Mouse (Mus musculus) spleen, adult 18-20 months (tissue): Measurements from ENCODE around the gene Sema3d.

Experiments used
- DNase-seq, 2 experiments: peaks; one replicate each; pipeline ENCODE4 v3.0.0; 2022; ENCODE audit warnings: mixed read lengths in 2 of 2

Gene Sema3d

GRCm38 (mm10) chr5:12383133-12383959 is at the start of gene Sema3d:
Sema3d (plus strand) TSS chr5:12383385.
- peak in 1 of 2 experiments; percentile 16 for DNase-seq

DNA sequence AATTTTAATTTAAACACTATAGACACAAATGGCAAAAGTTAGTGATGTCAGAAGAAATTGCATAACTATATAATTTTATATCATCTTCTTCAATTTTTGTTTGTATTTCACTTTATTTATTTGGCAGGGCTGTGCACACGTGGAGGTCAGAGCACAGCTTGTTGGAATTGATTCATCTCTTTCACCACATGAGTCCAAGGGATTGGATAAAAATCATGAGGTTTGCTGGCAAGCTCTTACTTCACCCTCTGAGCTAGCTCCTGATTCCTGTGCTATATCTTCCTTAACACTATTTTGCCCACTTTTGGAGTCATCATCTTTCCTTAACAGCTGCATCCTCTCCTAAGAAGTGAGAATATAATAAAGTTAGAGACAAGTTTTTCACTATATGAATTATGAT is 5.9 kb upstream of the Sema3d start:
- no peak for DNase-seq

GRCm38 (mm10) chr5:12378900-12379299 is 4.3 kb upstream of the Sema3d start:
- DNase-seq: no peak

DNA sequence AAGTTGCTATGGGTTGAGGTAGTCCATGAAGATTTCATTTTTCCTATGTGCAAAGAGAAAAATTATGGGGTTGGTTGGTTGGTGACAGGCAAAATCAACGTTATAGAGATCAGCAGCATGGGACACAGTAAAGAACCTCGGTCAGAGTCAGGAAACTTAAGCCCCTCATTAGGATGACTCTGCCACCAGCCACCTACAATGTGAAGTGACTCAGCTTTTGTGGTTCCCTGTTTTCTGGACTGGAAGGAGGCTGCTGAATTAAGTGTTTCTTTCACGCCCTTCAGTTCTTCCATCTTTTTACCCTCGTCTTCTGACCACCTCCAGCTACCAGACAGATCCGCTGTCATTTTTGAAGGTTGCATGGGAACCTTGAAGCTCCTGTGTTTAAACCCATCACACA is 1.2 kb upstream of the Sema3d start:
- no peak for DNase-seq

DNA sequence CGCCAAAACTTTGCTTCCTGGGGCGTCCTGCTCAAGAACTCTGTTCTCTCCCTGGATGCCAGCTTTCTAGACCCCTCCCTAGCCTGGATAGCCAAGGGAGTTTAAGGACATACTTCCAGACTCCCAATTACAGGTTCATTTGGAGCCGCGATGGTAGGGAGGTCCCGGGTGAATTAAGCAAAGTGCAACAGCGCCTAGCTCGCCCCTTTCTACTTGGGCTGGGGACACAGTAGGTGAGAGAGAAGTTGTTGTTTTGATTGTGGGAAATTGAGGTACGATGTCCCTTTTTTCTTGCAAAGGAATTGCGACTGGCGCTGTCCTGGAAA is 738 bp downstream of the Sema3d start:
- no peak for DNase-seq

DNA sequence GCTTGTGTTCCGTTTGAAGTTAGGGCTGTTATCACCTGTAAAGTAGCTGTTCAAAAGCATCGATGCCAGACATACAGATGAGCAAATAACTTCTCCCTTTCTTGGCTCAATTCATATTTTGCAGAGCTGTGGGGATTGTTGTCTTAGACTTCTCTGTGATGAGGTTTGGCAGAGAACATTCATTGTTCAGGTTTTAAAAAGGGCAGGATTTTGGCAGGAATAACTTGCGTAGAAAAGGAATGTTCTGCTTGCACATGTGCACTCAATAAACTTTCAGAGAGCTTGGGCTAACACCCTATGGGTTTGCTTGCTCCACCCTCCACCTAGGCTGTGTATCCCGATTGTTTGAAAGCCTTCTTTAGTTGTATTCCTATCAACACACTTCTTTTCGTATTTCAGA is 9.5 kb downstream of the Sema3d start:
- DNase-seq: no peak

DNA sequence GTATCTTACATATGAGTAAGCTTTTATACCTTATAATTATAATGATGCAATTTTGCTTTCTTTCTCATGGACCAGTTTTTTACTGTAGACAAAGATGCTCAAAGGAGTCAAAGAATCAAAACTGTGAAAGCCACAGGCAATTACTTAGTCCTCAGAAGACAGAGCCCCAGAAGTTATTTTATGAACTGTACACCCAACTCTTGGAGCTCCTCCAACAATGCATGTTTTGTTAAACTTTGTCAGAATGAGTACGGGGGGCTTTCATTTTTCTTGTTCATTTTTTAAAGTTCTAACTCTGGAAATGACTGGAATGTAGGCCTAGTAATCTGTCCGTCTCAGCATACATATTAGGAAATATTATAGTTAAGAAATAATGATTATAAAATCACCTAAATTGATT is 16.1 kb downstream of the Sema3d start:
- no peak for DNase-seq

GRCm38 (mm10) chr5:12404229-12404628 is 21.0 kb downstream of the Sema3d start:
- no peak for DNase-seq

- no peak for DNase-seq
Measured at GRCm38 (mm10) chr5:12412595-12412994, 29.4 kb downstream of the Sema3d start.

DNA sequence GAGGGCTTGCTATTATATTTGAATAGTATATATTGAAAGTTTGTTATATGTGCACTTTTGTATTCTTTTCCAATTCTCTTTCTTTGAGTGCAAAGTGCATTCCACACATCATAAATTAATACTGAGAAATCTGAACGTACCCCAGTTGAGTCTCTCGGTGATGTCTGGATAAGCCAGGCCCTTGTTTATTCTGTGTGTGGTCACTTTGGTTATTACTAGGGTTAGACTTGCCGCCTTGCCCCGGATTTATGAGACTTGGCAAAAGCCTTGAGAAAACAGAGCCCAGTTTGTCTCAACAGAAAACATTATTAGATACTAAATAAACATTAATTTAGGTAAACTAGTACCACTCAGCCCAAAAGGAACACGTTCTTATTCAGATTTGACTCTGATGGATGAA is 40.1 kb downstream of the Sema3d start:
- DNase-seq: no peak

DNA sequence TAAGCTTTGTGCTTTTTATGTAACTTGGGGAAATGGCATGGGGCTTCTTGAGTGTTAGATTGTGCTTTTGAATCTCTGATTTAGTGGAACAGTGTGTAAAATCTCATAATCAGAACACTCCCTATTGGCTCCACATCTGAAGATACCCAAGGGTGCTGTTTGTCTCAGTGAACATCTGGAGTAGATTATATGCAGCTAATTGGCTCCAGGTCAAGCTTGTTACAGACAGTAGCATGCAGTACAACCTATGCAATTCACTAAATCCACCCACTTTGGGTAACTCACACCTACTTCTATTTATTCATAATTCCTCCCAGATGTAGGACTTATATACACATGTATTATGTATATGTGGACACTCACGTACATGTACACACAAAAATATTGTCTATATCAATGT is 58.6 kb downstream of the Sema3d start:
- DNase-seq: no peak

DNA sequence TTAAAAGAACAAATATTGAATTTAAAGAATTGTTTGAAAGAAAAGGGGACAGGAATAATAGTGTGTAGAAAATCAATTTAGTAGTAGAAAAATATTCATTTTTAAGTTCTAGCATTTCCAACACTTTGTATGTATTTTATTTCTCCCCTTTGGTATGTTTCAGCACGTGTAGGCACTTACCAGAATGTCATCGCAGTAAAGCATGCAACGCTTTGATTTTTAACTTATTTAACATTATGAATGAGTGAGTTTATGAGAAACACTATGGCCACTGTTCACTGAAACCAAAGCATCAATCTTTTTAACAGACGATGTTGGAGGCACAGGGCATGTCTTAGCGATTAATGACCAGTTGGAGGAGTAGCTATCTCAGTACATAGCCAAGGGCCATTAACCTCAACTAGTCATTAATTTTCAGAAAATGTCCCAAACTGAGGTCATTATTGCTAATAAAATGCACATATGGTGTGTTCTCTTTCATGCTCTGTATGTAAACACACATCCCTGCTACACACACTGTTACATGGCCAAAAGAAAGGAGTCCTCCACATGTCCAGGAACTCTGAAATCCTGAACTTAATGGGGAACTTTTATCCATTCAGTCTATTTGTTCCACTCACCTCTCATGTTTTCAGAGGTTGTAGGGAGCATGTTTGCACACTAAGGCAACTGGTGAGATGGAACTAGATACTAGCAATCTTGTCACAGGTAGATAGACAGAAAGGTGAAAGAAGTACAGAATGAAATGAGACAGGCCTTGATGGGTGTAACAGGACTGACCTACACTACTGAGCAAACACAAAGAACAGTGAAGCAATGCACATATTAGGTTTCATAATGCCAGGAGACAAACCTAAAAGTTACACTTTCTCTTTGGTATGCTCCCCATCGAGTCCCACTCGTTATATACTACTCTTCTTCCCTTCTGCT is 59.3 kb downstream of the Sema3d start:
- DNase-seq: no peak

GRCm38 (mm10) chr5:12451089-12451488 is 67.9 kb downstream of the Sema3d start:
- DNase-seq: no peak

- DNase-seq: no peak
Measured at GRCm38 (mm10) chr5:12454946-12455345, 71.8 kb downstream of the Sema3d start.

DNA sequence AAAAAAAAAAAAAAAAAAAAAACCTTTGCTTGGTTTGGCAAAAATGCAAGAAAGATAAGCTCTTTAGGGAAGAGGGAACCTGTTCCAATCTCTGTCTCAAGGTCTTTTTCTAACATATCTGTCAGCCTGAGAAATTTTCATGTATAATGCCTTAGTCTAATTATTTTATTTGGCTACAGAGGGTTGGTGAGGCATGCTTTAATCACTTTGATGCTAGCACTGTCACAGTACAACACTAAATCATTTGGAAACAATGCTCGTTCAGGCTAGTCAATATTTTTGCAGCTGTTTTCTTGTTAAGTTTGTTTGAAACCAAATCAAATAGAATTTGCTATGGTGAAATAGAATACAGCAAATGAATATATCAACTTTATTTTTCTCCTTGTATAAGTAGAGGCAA is 74.3 kb downstream of the Sema3d start:
- DNase-seq: no peak

DNA sequence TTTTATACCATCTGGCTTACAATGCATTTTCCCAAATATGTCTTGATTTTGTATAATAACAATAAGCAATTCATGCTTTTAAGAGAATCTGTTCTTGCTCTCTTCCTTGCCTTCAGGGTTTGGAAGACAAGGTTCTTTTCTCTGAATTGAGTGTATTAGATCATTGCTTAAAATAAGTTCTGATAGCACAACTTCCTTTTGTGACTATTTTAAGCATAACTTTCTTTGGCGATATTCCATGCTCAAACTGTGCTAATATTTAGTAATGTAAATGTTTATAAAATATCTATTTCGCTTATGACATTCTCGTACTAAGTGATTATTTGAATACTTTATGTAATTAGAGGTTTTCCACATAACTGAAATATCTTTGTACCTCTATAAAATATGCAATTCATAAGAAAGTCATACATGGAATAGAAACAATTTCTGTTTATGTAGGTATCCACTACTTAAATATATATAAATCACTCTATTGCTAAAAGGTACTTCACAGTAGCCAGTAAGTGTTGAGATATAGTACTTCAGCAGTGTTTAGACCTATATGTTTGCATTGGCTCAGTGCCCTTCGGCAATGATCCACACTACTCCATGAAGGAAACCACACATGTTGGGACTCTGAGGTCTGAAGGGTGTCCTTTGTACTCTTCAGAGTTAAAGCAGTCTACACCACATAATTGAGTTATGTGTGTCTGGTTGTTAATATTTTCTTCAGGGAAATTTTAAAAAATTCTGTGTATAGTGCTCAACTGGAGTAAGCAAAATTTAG is 84.6 kb downstream of the Sema3d start:
- no peak for DNase-seq

DNA sequence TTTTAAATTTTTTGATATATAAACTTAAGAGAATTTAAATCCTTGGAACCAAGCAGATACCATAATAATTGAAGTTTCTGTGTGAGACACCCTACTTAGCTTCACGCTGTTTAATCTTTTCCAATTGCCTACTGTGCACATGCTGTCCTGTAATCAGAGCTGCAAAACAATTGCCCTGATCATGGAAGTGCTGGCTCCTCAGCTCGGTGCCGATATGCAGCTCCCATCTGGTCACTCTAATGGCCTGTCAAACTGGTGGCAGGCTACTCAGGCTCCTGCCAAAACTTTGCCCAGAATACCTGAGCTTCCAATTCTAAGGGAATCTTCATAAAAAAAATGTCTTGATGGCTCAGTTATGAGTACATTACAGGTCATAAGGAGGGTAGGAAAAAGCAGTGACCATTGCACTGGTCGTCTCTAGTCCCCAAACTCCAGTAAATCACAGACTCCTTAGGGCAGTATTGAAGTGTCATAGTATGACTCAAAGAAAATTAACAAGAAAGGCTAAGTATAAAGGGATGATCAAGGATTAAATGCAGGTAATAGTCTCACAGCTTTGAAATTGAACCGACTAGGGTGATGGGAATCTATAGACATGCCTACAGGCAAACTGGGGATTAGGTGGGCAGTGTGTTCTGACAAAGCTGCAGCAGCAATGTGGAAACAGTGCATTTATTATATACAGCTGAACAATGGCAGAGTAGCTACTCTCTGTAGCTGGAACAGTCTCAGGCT is 91.9 kb downstream of the Sema3d start:
- no peak for DNase-seq

- DNase-seq: no peak
Measured at GRCm38 (mm10) chr5:12475639-12475916, 92.4 kb downstream of the Sema3d start.

DNA sequence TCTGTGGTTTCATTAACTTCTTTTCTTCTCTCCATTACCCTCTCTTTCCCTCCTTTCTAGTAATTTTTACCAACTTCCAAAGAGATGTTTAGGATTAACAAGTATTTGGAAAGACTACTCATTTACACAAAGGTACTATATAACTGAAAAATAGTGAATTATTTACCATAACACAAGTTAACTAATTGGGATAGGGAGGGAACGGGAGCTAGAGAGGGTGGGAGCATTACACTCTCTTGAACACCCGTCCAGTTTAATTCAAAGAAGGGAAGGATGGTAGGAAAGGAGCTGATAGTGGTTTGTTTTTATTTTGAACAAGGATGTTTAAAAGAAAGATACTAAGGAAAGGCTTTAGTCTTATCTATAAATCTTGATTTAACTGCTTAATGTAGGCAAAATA is 104.7 kb downstream of the Sema3d start:
- DNase-seq: no peak

- DNase-seq: no peak
Measured at GRCm38 (mm10) chr5:12491704-12492103, 108.5 kb downstream of the Sema3d start.

DNA sequence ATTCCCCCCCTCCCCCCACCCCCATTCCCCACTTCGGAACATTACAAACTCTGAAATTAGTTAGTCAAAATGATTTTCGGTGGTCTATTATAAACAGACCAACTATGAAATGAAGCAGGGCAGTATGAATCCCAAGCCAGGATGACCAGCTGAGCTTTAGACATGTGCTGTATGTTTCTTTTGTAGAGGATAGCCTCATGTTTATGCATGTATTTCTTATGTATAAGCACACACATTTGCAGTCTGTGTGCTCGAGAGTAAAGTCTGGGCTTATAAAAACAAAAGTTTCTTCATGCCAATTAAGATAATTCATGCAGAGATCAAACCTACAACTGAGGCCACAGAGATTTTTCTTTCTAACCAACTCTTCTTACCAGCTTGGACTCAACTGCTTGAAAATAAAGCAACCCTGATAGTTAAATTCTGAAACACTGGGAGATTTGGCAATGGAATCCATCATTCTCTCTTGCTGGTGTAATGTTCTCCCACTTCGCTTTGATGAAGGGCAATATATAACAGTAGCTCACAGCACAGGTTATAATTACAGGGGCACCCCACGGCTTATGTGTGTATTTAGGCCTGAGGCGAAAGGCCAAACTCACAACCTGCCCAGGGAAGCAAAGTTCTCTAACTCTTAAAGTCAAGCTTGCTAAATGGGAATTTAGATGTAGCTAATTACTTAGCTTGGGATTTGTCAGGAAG is 115.2 kb downstream of the Sema3d start:
- DNase-seq: no peak

- DNase-seq: no peak
Measured at GRCm38 (mm10) chr5:12499037-12499436, 115.9 kb downstream of the Sema3d start.
